Comparison of ENCODE assay signal across 15 mouse cellular contexts in the genomic region with DNA sequence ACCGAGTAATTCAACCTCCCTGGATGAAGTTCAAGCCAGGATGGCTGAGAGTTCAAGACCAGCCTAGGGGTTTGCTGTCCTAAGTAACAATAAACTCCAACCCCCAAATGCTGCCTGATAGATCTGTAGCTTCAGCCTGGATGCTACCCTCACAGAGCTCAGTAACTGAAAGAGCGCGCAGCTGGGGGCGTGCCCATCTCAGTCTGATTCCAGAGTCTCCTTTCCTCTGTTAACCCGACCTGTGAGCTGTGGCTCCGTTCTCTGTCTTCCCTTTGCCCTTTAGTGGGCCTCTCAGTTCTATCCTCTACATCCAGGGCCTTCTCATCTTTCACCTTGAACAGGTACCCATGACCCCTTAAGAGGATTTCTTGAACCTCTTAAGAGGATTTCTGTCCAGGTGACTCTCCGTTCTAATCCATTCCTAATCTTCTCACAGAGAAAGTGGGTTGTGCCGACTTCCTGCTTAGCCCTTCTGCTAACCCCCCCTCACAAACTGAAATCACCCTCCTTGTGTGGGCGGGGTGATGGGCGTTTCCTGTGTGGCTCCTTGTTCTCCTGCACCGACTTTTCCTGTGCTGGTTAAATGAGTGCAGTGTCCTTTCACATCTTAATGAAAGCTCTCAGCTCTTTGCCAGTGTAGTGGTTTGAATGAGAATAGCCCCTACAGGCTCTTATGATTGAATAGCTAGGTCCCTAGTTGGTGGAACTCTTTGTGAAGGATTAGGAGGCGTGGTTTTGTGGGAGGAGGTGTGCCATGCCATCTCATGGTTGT. TPM values are rescaled to one million over a fixed set of nuclear protein-coding genes. Genes with fewer than 3 reads are reported as not detected.
DNase-seq lines count a peak whose midpoint lies in the region; ATAC-seq lines count a peak whose summit lies in the region.
"Had no signal": no experiment of that assay in that cellular context is flagged by ENCODE, and none has a peak within 500 bp of the region (broad histone marks: within the 10 kb centered on the region; RNA-seq: fewer than 3 reads in every experiment).

No protein-coding gene starts in this region.

- DNase-seq in R1 (ENCODE audit: low read depth, low spot score) = peak; percentile 51
- DNase-seq in embryonic facial prominence, embryonic 11.5 days (ENCODE audit: low spot score) = peak; percentile 14
- peak; percentile 65 for DNase-seq in thymus, postnatal 0 days (ENCODE audit: low spot score)
- DNase-seq in gastrocnemius, postnatal 25 days = no peak
- no peak for DNase-seq in embryo, embryonic 10.5 days (ENCODE audit: low spot score)
- DNase-seq in Muller cell, postnatal 12 days (ENCODE audit: inconsistent ontology term) = no peak
- DNase-seq: adrenal gland, adult 2 months; cerebellum, postnatal 14 days; kidney, postnatal 36 days; lung, embryonic 14.5 days had no signal

- H3K27me3 ChIP-seq in embryonic facial prominence, embryonic 11.5 days (ENCODE audit: control insufficient read depth, insufficient read depth, low read length) = no peaks in the 10 kb centered on the region
- 0 out of 2 replicates have a peak, but pooled peaks cover 6% of the 10 kb centered on the region for H3K27me3 ChIP-seq in liver, embryonic 12.5 days (replicated peaks)

- no peaks in the 10 kb centered on the region for H3K9me3 ChIP-seq in embryonic facial prominence, embryonic 11.5 days (replicated peaks; ENCODE audit: control insufficient read depth, low read length)
- H3K9me3 ChIP-seq in liver, embryonic 12.5 days (replicated peaks) = no peaks in the 10 kb centered on the region
- H3K9me3 ChIP-seq: midbrain, embryonic 10.5 days had no signal

- WGBS in embryonic facial prominence, embryonic 11.5 days = 58% methylated on average over 12 of the region's 12 CpGs
- WGBS in liver, embryonic 12.5 days (ENCODE audit: insufficient replicate concordance) = 48% methylated on average over 12 of the region's 12 CpGs

- H3K27ac ChIP-seq in embryonic facial prominence, embryonic 11.5 days (replicated peaks; ENCODE audit: low read depth, low read length) = no peak overlapping the region
- H3K27ac ChIP-seq in liver, embryonic 12.5 days = 0 out of 2 replicates have a peak overlapping the region, but pooled peaks have one; percentile 49
- H3K27ac ChIP-seq: midbrain, embryonic 10.5 days had no signal

- peak; percentile 26; the same call in 1 of the 2 replicates for ATAC-seq in embryonic facial prominence, embryonic 11.5 days (replicated peaks; ENCODE audit: insufficient number of reproducible peaks, low FRiP score, low TSS enrichment, low read depth)
- no peak; the same call in 1 of the 2 replicates for ATAC-seq in liver, embryonic 12.5 days

- H3K4me3 ChIP-seq in embryonic facial prominence, embryonic 11.5 days (ENCODE audit: low read depth, low read length) = no peak overlapping the region
- no peak overlapping the region for H3K4me3 ChIP-seq in liver, embryonic 12.5 days
- H3K4me3 ChIP-seq: midbrain, embryonic 10.5 days; myocyte had no signal

- H3K9ac ChIP-seq in embryonic facial prominence, embryonic 11.5 days (replicated peaks; ENCODE audit: low read length) = no peak overlapping the region
- H3K9ac ChIP-seq in liver, embryonic 12.5 days = no peak overlapping the region
- H3K9ac ChIP-seq: lung, embryonic 14.5 days had no signal

- H3K4me1 ChIP-seq in embryonic facial prominence, embryonic 11.5 days (ENCODE audit: control insufficient read depth, insufficient read depth, low read length) = no peaks in the 10 kb centered on the region
- H3K4me1 ChIP-seq in liver, embryonic 12.5 days = peaks cover 4% of the 10 kb centered on the region; the same call in 1 of the 2 replicates

- H3K36me3 ChIP-seq in embryonic facial prominence, embryonic 11.5 days (replicated peaks; ENCODE audit: control insufficient read depth, insufficient read depth, low read depth, low read length) = no peaks in the 10 kb centered on the region
- no peaks in the 10 kb centered on the region for H3K36me3 ChIP-seq in liver, embryonic 12.5 days
- H3K36me3 ChIP-seq: G1E; midbrain, embryonic 10.5 days had no signal

- H3K4me2 ChIP-seq in embryonic facial prominence, embryonic 11.5 days (ENCODE audit: low read depth, low read length) = no peak overlapping the region
- H3K4me2 ChIP-seq in liver, embryonic 12.5 days = peak overlapping the region; percentile 25; the same call in 1 of the 2 replicates
- H3K4me2 ChIP-seq: heart, embryonic 11.5 days; lung, embryonic 14.5 days had no signal

RNA-seq across cellular contexts. Expression of a gene that starts 51.6 kb away (rescaled TPM):
- 1.9 and 2.0 TPM in 2 replicates for polyA plus RNA-seq in embryonic facial prominence, embryonic 11.5 days (2014; fragmentation: Nextera tagmentation; extraction: Ambion mirVana)
- 1.3 and 1.4 TPM in 2 replicates for polyA plus RNA-seq in liver, embryonic 12.5 days (2016; fragmentation: Nextera tagmentation; extraction: Ambion mirVana)
- 0.54 and 0.61 TPM in 2 replicates for polyA plus RNA-seq in thymus, postnatal 0 days (2015; fragmentation: Nextera tagmentation; extraction: Ambion mirVana)
- 1 to 10 TPM in 1 of 2 experiments, under 1 TPM in 1; 0.92 to 1.2 TPM for total RNA-seq in gastrocnemius, postnatal 25 days (2021)

Comparison
In these comparisons a context has a peak if more than half of its experiments do, and no peak if none do; other contexts are left out.
1. DNase-seq: peak in R1 (single experiment), embryonic facial prominence, embryonic 11.5 days (single experiment) and thymus, postnatal 0 days (single experiment); none in gastrocnemius, postnatal 25 days (single experiment), embryo, embryonic 10.5 days (single experiment) and Muller cell, postnatal 12 days (single experiment).